Comparison of ENCODE assay signal across 18 mouse cellular contexts in the genomic region with DNA sequence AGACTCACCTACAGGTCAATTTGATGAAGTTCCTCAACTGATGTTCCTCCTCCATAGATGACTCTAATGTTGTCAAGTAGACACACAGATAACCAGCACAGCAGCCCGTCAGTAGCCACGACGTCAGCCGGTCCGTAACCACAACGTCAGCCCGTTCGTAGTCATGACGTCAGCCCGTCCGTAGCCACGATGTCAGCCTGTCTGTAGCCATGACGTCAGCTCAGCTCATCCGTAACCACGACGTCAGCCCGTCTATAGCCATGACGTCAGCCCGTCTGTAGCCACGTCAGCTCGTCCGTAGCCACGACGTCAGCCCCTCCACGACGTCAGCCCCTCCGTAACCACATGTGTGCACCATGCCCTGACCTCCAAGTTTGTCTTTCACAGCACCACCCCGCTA.
DNase-seq lines count a peak whose midpoint lies in the region; TF ChIP-seq lines count a peak whose summit lies in the region.
"Had no signal": no experiment of that assay in that cellular context is flagged by ENCODE, and none has a peak within 500 bp of the region (broad histone marks: within the 10 kb centered on the region; RNA-seq: fewer than 3 reads in every experiment).

No protein-coding gene starts in this region.

- no peak for TF ChIP-seq CTCF in kidney, adult 2 months (conservative IDR thresholded peaks at IDR 0.05; ENCODE audit: insufficient read depth, insufficient read length, low read depth, low read length)

- H3K27me3 ChIP-seq in kidney, adult 2 months (replicated peaks; ENCODE audit: control insufficient read depth, insufficient read depth, low read length) = no peaks in the 10 kb centered on the region
- H3K27me3 ChIP-seq: embryonic facial prominence, embryonic 12.5 days; limb, embryonic 15.5 days; liver, embryonic 15.5 days; midbrain, embryonic 12.5 days; neural tube, embryonic 12.5 days had no signal

- no peak overlapping the region for H3K4me3 ChIP-seq in kidney, adult 2 months (ENCODE audit: insufficient read depth, low read depth, low read length)
- H3K4me3 ChIP-seq: embryonic facial prominence, embryonic 12.5 days; erythroblast, embryonic 14.5 days; limb, embryonic 15.5 days; liver, embryonic 15.5 days; midbrain, embryonic 12.5 days; neural tube, embryonic 12.5 days had no signal

- H3K27ac ChIP-seq in kidney, adult 2 months (ENCODE audit: insufficient read depth, low read depth, low read length) = no peak overlapping the region
- H3K27ac ChIP-seq: embryonic facial prominence, embryonic 12.5 days; limb, embryonic 15.5 days; liver, embryonic 15.5 days; macrophage; midbrain, embryonic 12.5 days; neural tube, embryonic 12.5 days had no signal

- 91% methylated on average over 28 of the region's 28 CpGs for WGBS in kidney, adult 2 months

- intact Hi-C loops in heart, postnatal 10 days (cut with DNase I) = no loop called here

- DNase-seq in heart, adult 11 months = peak; percentile 74
- no peak for DNase-seq in heart, postnatal 10 days
- DNase-seq in kidney, adult 2 months = peak; percentile 6
- DNase-seq in kidney, postnatal 14 days = no peak
- DNase-seq in urinary bladder, postnatal 4 days (ENCODE audit: low spot score in 2 of 2) = peak; percentile 11 to 29
- DNase-seq in urinary bladder, postnatal 25 days (ENCODE audit: low spot score) = no peak
- DNase-seq in cerebellum, postnatal 25 days = no peak
- DNase-seq: cerebellum, adult 8-10 months; gastrocnemius, postnatal 14 days; spleen, adult 18-20 months; thymus, postnatal 25 days had no signal

- no peak for TF ChIP-seq POLR2A in kidney, adult 2 months (IDR thresholded peaks at IDR 0.05; ENCODE audit: low read depth, low read length)

- peaks cover 1% of the 10 kb centered on the region; the same call in 1 of the 2 replicates for H3K36me3 ChIP-seq in kidney, adult 2 months (ENCODE audit: control insufficient read depth, insufficient read depth, low read length)
- H3K36me3 ChIP-seq: liver, embryonic 15.5 days; midbrain, embryonic 12.5 days; neural tube, embryonic 12.5 days had no signal

- H3K4me1 ChIP-seq in kidney, adult 2 months (ENCODE audit: control insufficient read depth, insufficient read depth, low read length) = peaks cover 6% of the 10 kb centered on the region; the same call in 1 of the 2 replicates
- H3K4me1 ChIP-seq: midbrain, embryonic 12.5 days had no signal

Comparison
In these comparisons a context has a peak if more than half of its experiments do, and no peak if none do; other contexts are left out.
1. DNase-seq: peak in heart, adult 11 months (single experiment), kidney, adult 2 months (single experiment) and urinary bladder, postnatal 4 days (2 of 2); none in heart, postnatal 10 days (0 of 2), kidney, postnatal 14 days (single experiment), urinary bladder, postnatal 25 days (single experiment) and cerebellum, postnatal 25 days (0 of 2).